Comparison of ENCODE assay signal across 24 mouse cellular contexts in the genomic region with DNA sequence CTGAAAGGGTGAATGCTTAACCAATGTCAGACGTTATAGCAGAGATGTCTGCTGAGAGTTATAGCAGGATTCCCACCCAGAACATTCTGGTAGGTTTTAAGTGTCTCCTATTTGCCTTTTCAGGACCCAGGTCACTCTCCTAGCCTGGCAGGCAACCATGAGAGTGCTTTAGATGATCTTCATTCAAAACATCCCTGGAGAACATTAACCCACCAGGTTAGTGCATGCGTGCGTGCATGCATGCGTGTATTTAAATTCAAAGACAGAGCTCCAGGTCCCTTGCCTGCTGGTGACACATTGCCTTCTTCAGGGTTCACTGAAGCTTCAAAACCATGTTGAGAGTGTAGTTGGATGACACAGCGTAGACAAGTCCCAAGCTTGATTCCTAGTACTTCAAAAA. TPM values are rescaled to one million over a fixed set of nuclear protein-coding genes. Genes with fewer than 3 reads are reported as not detected.
A peak's percentile ranks its signal among the peaks of the same experiment; 100 is the strongest.
DNase-seq lines count a peak whose midpoint lies in the region; ATAC-seq and TF ChIP-seq lines count a peak whose summit lies in the region.
"Had no signal": no experiment of that assay in that cellular context is flagged by ENCODE, and none has a peak within 500 bp of the region (broad histone marks: within the 10 kb centered on the region; RNA-seq: fewer than 3 reads in every experiment).

No protein-coding gene starts in this region.

- no peak for TF ChIP-seq POLR2A in heart, adult 2 months (IDR thresholded peaks at IDR 0.05; ENCODE audit: insufficient read depth, low read depth, low read length)
- no peak for TF ChIP-seq POLR2A in kidney, adult 2 months (IDR thresholded peaks at IDR 0.05; ENCODE audit: low read depth, low read length)

- H3K27ac ChIP-seq in heart, adult 2 months: peak overlapping the region; percentile 10
- H3K27ac ChIP-seq in kidney, adult 2 months (ENCODE audit: insufficient read depth, low read depth, low read length): no peak overlapping the region
- no peak overlapping the region for H3K27ac ChIP-seq in kidney, postnatal 0 days
- no peak overlapping the region for H3K27ac ChIP-seq in forebrain, embryonic 15.5 days (replicated peaks)
- H3K27ac ChIP-seq: forebrain, embryonic 10.5 days; forebrain, embryonic 13.5 days; heart, embryonic 15.5 days; hindbrain, embryonic 12.5 days; hindbrain, embryonic 15.5 days had no signal

- H3K79me2 ChIP-seq in heart, adult 2 months (replicated peaks; ENCODE audit: control insufficient read depth, insufficient read depth, low read length): no peaks in the 10 kb centered on the region

- TF ChIP-seq EP300 in heart, adult 2 months (IDR thresholded peaks at IDR 0.05; ENCODE audit: insufficient read depth, low read depth, low read length): no peak

- H3K4me2 ChIP-seq in kidney, postnatal 0 days (ENCODE audit: low read length): no peak overlapping the region
- H3K4me2 ChIP-seq in forebrain, embryonic 15.5 days (replicated peaks): no peak overlapping the region
- H3K4me2 ChIP-seq: forebrain, embryonic 13.5 days; heart, embryonic 12.5 days; heart, embryonic 15.5 days; hindbrain, embryonic 12.5 days; hindbrain, embryonic 15.5 days had no signal

- no peaks in the 10 kb centered on the region; the same call in 1 of the 2 replicates for H3K36me3 ChIP-seq in heart, adult 2 months (ENCODE audit: control insufficient read depth, insufficient read depth, low read length)
- H3K36me3 ChIP-seq in kidney, adult 2 months (ENCODE audit: control insufficient read depth, insufficient read depth, low read length): no peaks in the 10 kb centered on the region
- H3K36me3 ChIP-seq in kidney, postnatal 0 days (ENCODE audit: insufficient read depth, low read length): no peaks in the 10 kb centered on the region
- no peaks in the 10 kb centered on the region for H3K36me3 ChIP-seq in forebrain, embryonic 15.5 days
- H3K36me3 ChIP-seq: forebrain, embryonic 10.5 days; heart, embryonic 12.5 days; heart, embryonic 15.5 days; hindbrain, embryonic 12.5 days; hindbrain, embryonic 15.5 days had no signal

- ATAC-seq in kidney, postnatal 0 days (replicated peaks; ENCODE audit: low FRiP score, low read depth): 0 out of 2 replicates have a peak, but pooled peaks have one; percentile 43
- no peak for ATAC-seq in forebrain, embryonic 15.5 days (replicated peaks)
- ATAC-seq: activated CD4-positive, CD25-positive, alpha-beta regulatory T cell, adult 4 months; CD4-positive, CD25-positive, alpha-beta regulatory T cell, adult 4 months; forebrain, embryonic 13.5 days; forebrain, postnatal 0 days had no signal

- H3K9me3 ChIP-seq in kidney, postnatal 0 days (replicated peaks; ENCODE audit: low read length): no peaks in the 10 kb centered on the region
- H3K9me3 ChIP-seq in forebrain, embryonic 15.5 days: no peaks in the 10 kb centered on the region
- H3K9me3 ChIP-seq: forebrain, embryonic 10.5 days; forebrain, embryonic 13.5 days; heart, embryonic 12.5 days; heart, embryonic 15.5 days; hindbrain, embryonic 12.5 days; hindbrain, embryonic 15.5 days had no signal

- intact Hi-C loops in heart, adult 2 months (cut with DNase I): no loop called here
- intact Hi-C loops in heart, postnatal 25 days (cut with DNase I): no loop called here

- no peak overlapping the region for H3K9ac ChIP-seq in heart, adult 2 months (ENCODE audit: low read depth, low read length)
- H3K9ac ChIP-seq in kidney, postnatal 0 days (ENCODE audit: low read depth, low read length): no peak overlapping the region
- no peak overlapping the region for H3K9ac ChIP-seq in forebrain, embryonic 15.5 days (replicated peaks)
- H3K9ac ChIP-seq: forebrain, embryonic 13.5 days; forebrain, postnatal 0 days; heart, embryonic 12.5 days; heart, embryonic 15.5 days; hindbrain, embryonic 12.5 days; hindbrain, embryonic 15.5 days had no signal

- H3K4me1 ChIP-seq in heart, adult 2 months (ENCODE audit: control insufficient read depth, insufficient read depth, low read length): no peaks in the 10 kb centered on the region
- H3K4me1 ChIP-seq in kidney, adult 2 months (ENCODE audit: control insufficient read depth, insufficient read depth, low read length): no peaks in the 10 kb centered on the region
- H3K4me1 ChIP-seq in kidney, postnatal 0 days (replicated peaks; ENCODE audit: insufficient read depth, low read length): no peaks in the 10 kb centered on the region
- H3K4me1 ChIP-seq in forebrain, embryonic 15.5 days: no peaks in the 10 kb centered on the region
- H3K4me1 ChIP-seq: forebrain, embryonic 10.5 days; forebrain, embryonic 13.5 days; heart, embryonic 12.5 days; heart, embryonic 15.5 days; hindbrain, embryonic 12.5 days; hindbrain, embryonic 15.5 days had no signal

- H3K4me3 ChIP-seq in heart, adult 2 months: no peak overlapping the region
- H3K4me3 ChIP-seq in kidney, adult 2 months (ENCODE audit: insufficient read depth, low read depth, low read length): no peak overlapping the region
- no peak overlapping the region for H3K4me3 ChIP-seq in kidney, postnatal 0 days (replicated peaks; ENCODE audit: low read depth, low read length)
- no peak overlapping the region for H3K4me3 ChIP-seq in forebrain, embryonic 15.5 days
- H3K4me3 ChIP-seq: forebrain, embryonic 10.5 days; forebrain, embryonic 13.5 days; heart, embryonic 12.5 days; heart, embryonic 15.5 days; hindbrain, embryonic 12.5 days; hindbrain, embryonic 15.5 days had no signal

- WGBS in heart, adult 2 months: 86% methylated on average over 5 of the region's 5 CpGs
- 56% methylated on average over 5 of the region's 5 CpGs for WGBS in kidney, adult 2 months
- 64% methylated on average over 5 of the region's 5 CpGs for WGBS in kidney, postnatal 0 days
- 94% methylated on average over 5 of the region's 5 CpGs for WGBS in forebrain, embryonic 15.5 days

- no peaks in the 10 kb centered on the region for H3K27me3 ChIP-seq in heart, adult 2 months (ENCODE audit: control insufficient read depth, insufficient read depth, low read length)
- H3K27me3 ChIP-seq in kidney, adult 2 months (replicated peaks; ENCODE audit: control insufficient read depth, insufficient read depth, low read length): no peaks in the 10 kb centered on the region
- no peaks in the 10 kb centered on the region for H3K27me3 ChIP-seq in kidney, postnatal 0 days (ENCODE audit: insufficient read depth, low read length)
- no peaks in the 10 kb centered on the region for H3K27me3 ChIP-seq in forebrain, embryonic 15.5 days
- H3K27me3 ChIP-seq: forebrain, embryonic 13.5 days; heart, embryonic 15.5 days; hindbrain, embryonic 12.5 days; hindbrain, embryonic 15.5 days had no signal

- no peak for TF ChIP-seq CTCF in heart, adult 2 months (IDR thresholded peaks at IDR 0.05)
- TF ChIP-seq CTCF in kidney, adult 2 months (conservative IDR thresholded peaks at IDR 0.05; ENCODE audit: insufficient read depth, insufficient read length, low read depth, low read length): no peak
- no peak for TF ChIP-seq CTCF in kidney, postnatal 0 days (IDR thresholded peaks at IDR 0.05; ENCODE audit: low read depth)

- no peak for DNase-seq in heart, adult 2 months
- DNase-seq in heart, postnatal 25 days (ENCODE audit: low spot score): no peak
- peak; percentile 29 for DNase-seq in kidney, adult 2 months
- no peak for DNase-seq in kidney, postnatal 10 days
- no peak for DNase-seq in kidney, postnatal 0 days (ENCODE audit: low spot score)
- peak; percentile 4 to 29 for DNase-seq in kidney, postnatal 36 days
- DNase-seq: adrenal gland, adult 8-10 months; adrenal gland, postnatal 36 days; cerebellum, adult 18-20 months; cerebellum, adult 9-10 months; cerebellum, postnatal 14 days; forebrain, postnatal 0 days had no signal

RNA-seq across cellular contexts. Expression of a gene that starts 35.4 kb away (rescaled TPM):
- total RNA-seq in heart, adult 2 months (2021): 10 to 100 TPM in 1 of 2 experiments, 1 to 10 TPM in 1; 9.7 to 10.7 TPM
- 8.6 and 15.6 TPM in 2 replicates for polyA plus RNA-seq in heart, adult 2 months (2012; rRNA removed)
- total RNA-seq in heart, postnatal 25 days (2021): 1 to 10 TPM; 6.3 to 6.5 TPM
- 1.3 and 1.8 TPM in 2 replicates for polyA plus RNA-seq in kidney, adult 2 months (2012; rRNA removed)
- 0.13 and 0.15 TPM in 2 replicates for polyA plus RNA-seq in kidney, postnatal 0 days (2015; fragmentation: Nextera tagmentation; extraction: Ambion mirVana)
- 0.24 and 0.27 TPM in 2 replicates for polyA plus RNA-seq in forebrain, embryonic 15.5 days (2015; fragmentation: Nextera tagmentation; extraction: Ambion mirVana)
- total RNA-seq: granulocyte monocyte progenitor cell, adult 5-6 weeks; hematopoietic stem cell, adult 5-6 weeks had no signal
- polyA plus RNA-seq: activated CD4-positive, CD25-positive, alpha-beta regulatory T cell, adult 4 months; embryonic facial prominence, embryonic 11.5 days had no signal

RNA-seq across cellular contexts. Expression of a gene that starts 46.4 kb away (rescaled TPM):
- 1 to 10 TPM; 5.8 to 6.6 TPM for total RNA-seq in heart, adult 2 months (2021)
- polyA plus RNA-seq in heart, adult 2 months (2012; rRNA removed): 4.2 and 8.6 TPM in 2 replicates
- total RNA-seq in heart, postnatal 25 days (2021): 1 to 10 TPM; 6.5 to 8.6 TPM
- polyA plus RNA-seq in kidney, adult 2 months (2012; rRNA removed): 4.3 and 4.8 TPM in 2 replicates
- 12.0 and 12.7 TPM in 2 replicates for polyA plus RNA-seq in kidney, postnatal 0 days (2015; fragmentation: Nextera tagmentation; extraction: Ambion mirVana)
- 30.0 and 30.7 TPM in 2 replicates for polyA plus RNA-seq in forebrain, embryonic 15.5 days (2015; fragmentation: Nextera tagmentation; extraction: Ambion mirVana)

RNA-seq across cellular contexts. Expression of a gene that starts 47.8 kb away (rescaled TPM):
- 1 to 10 TPM; 1.2 to 2.0 TPM for total RNA-seq in heart, adult 2 months (2021)
- polyA plus RNA-seq in heart, adult 2 months (2012; rRNA removed): 0.50 and 1.2 TPM in 2 replicates
- under 1 TPM; 0.70 to 0.73 TPM for total RNA-seq in heart, postnatal 25 days (2021)
- 1.1 and 1.2 TPM in 2 replicates for polyA plus RNA-seq in kidney, adult 2 months (2012; rRNA removed)
- 3.8 and 4.2 TPM in 2 replicates for polyA plus RNA-seq in kidney, postnatal 0 days (2015; fragmentation: Nextera tagmentation; extraction: Ambion mirVana)
- polyA plus RNA-seq in forebrain, embryonic 15.5 days (2015; fragmentation: Nextera tagmentation; extraction: Ambion mirVana): 0.04 and 0.38 TPM in 2 replicates
- total RNA-seq: hematopoietic stem cell, adult 5-6 weeks had no signal
- polyA plus RNA-seq: activated CD4-positive, CD25-positive, alpha-beta regulatory T cell, adult 4 months; CD4-positive, CD25-positive, alpha-beta regulatory T cell, adult 4 months; forebrain, embryonic 10.5 days; forebrain, embryonic 13.5 days; heart, embryonic 12.5 days; hindbrain, embryonic 12.5 days had no signal

Comparison
In these comparisons a context has a peak if more than half of its experiments do, and no peak if none do; other contexts are left out.
1. DNase-seq: peak in kidney, adult 2 months (single experiment) and kidney, postnatal 36 days (2 of 2); none in heart, adult 2 months (0 of 2), heart, postnatal 25 days (single experiment), kidney, postnatal 10 days (single experiment) and kidney, postnatal 0 days (single experiment).